Mouse (Mus musculus): ENCODE measurements around the gene A730009L09Rik.

The A730009L09Rik gene

GRCm38 (mm10) chr16:84514821-84515220, at the start of gene A730009L09Rik:
Gene A730009L09Rik, plus strand, starts transcription at chr16:84515121.
- no peak for DNase-seq (ENCODE audit: low spot score in 2 of 2)

GRCm38 (mm10) chr16:84465581-84466165, 49.2 kb upstream of the A730009L09Rik start:
- no peak for DNase-seq (ENCODE audit: low spot score in 2 of 2)

- DNase-seq (ENCODE audit: low spot score in 2 of 2), result no peak
These were observed 46.0 kb upstream of the A730009L09Rik start for GRCm38 (mm10) chr16:84468898-84469297.

GRCm38 (mm10) chr16:84469994-84470393, 44.9 kb upstream of the A730009L09Rik start:
- no peak for DNase-seq (ENCODE audit: low spot score in 2 of 2)

- no peak for DNase-seq (ENCODE audit: low spot score in 2 of 2)
These were observed 41.5 kb upstream of the A730009L09Rik start for GRCm38 (mm10) chr16:84473406-84473805.

GRCm38 (mm10) chr16:84474712-84475111, 40.2 kb upstream of the A730009L09Rik start:
- no peak for DNase-seq (ENCODE audit: low spot score in 2 of 2)

- DNase-seq (ENCODE audit: low spot score in 2 of 2), result no peak
These were observed 38.0 kb upstream of the A730009L09Rik start for GRCm38 (mm10) chr16:84476948-84477347.

GRCm38 (mm10) chr16:84477528-84477927, 37.4 kb upstream of the A730009L09Rik start:
- DNase-seq (ENCODE audit: low spot score in 2 of 2), result no peak

- DNase-seq (ENCODE audit: low spot score in 2 of 2), result no peak
These were observed 37.0 kb upstream of the A730009L09Rik start for GRCm38 (mm10) chr16:84477952-84478351.

- DNase-seq (ENCODE audit: low spot score in 2 of 2), result no peak
These were observed 29.0 kb upstream of the A730009L09Rik start for GRCm38 (mm10) chr16:84485931-84486330.

GRCm38 (mm10) chr16:84494818-84495217, 20.1 kb upstream of the A730009L09Rik start:
- no peak for DNase-seq (ENCODE audit: low spot score in 2 of 2)

GRCm38 (mm10) chr16:84495438-84495837, 19.5 kb upstream of the A730009L09Rik start:
- DNase-seq (ENCODE audit: low spot score in 2 of 2), result no peak

GRCm38 (mm10) chr16:84507681-84508080, 7.2 kb upstream of the A730009L09Rik start:
- DNase-seq (ENCODE audit: low spot score in 2 of 2), result no peak

- DNase-seq (ENCODE audit: low spot score in 2 of 2), result no peak
These were observed 7.2 kb downstream of the A730009L09Rik start for GRCm38 (mm10) chr16:84521975-84522635.

- DNase-seq (ENCODE audit: low spot score in 2 of 2), result no peak
These were observed 8.1 kb downstream of the A730009L09Rik start for GRCm38 (mm10) chr16:84523061-84523460.

GRCm38 (mm10) chr16:84527375-84527774, 12.5 kb downstream of the A730009L09Rik start:
- peak in 1 of 2 experiments; percentile 61 for DNase-seq (ENCODE audit: low spot score in 2 of 2)

GRCm38 (mm10) chr16:84532803-84533202, 17.9 kb downstream of the A730009L09Rik start:
- DNase-seq (ENCODE audit: low spot score in 2 of 2), result no peak

GRCm38 (mm10) chr16:84546059-84546458, 31.1 kb downstream of the A730009L09Rik start:
- no peak for DNase-seq (ENCODE audit: low spot score in 2 of 2)

GRCm38 (mm10) chr16:84549122-84549521, 34.2 kb downstream of the A730009L09Rik start:
- no peak for DNase-seq (ENCODE audit: low spot score in 2 of 2)

GRCm38 (mm10) chr16:84550445-84550844, 35.5 kb downstream of the A730009L09Rik start:
- no peak for DNase-seq (ENCODE audit: low spot score in 2 of 2)

GRCm38 (mm10) chr16:84553981-84554380, 39.1 kb downstream of the A730009L09Rik start:
- DNase-seq (ENCODE audit: low spot score in 2 of 2), result no peak

- no peak for DNase-seq (ENCODE audit: low spot score in 2 of 2)
These were observed 43.4 kb downstream of the A730009L09Rik start for GRCm38 (mm10) chr16:84558113-84558917.

All from urinary bladder, postnatal 4 days (tissue).